Mouse (Mus musculus): ENCODE measurements around the gene Rad9a. TPM values are rescaled to one million over a fixed set of nuclear protein-coding genes. Genes with fewer than 3 reads are reported as not detected.

Gene Rad9a
- polyA plus RNA-seq, 1 experiment from 2014 or later: 19.9 TPM

GRCm38 (mm10) chr19:4164721-4165120, 36.7 kb downstream of the Rad9a start:
- Histone ChIP-seq H3K9ac (ENCODE audit: low read length) (no peak overlapping the region), H3K4me1 (ENCODE audit: control insufficient read depth, insufficient read depth, low read length) (peaks cover 25% of the 10 kb centered on the region), H3K4me2 (ENCODE audit: low read depth, low read length) (no peak overlapping the region), H3K36me3 (ENCODE audit: control insufficient read depth, insufficient read depth) (peaks cover 10% of the 10 kb centered on the region), H3K27me3 (ENCODE audit: control insufficient read depth, insufficient read depth, low read length) (no peaks in the 10 kb centered on the region), H3K27ac (ENCODE audit: low read length) (no peak overlapping the region), H3K9me3 (replicated peaks; ENCODE audit: control insufficient read depth, low read length) (no peaks in the 10 kb centered on the region), H3K4me3 (ENCODE audit: low read length) (no peak overlapping the region)
- WGBS: 69% methylated on average over 2 of the region's 2 CpGs
- no peak for ATAC-seq (replicated peaks; ENCODE audit: extremely low read depth, insufficient read depth, low FRiP score)

GRCm38 (mm10) chr19:4164100-4164499, 37.4 kb downstream of the Rad9a start:
- Histone ChIP-seq H3K36me3 (ENCODE audit: control insufficient read depth, insufficient read depth) (peaks cover 16% of the 10 kb centered on the region), H3K4me3 (ENCODE audit: low read length) (no peak overlapping the region), H3K27ac (ENCODE audit: low read length) (no peak overlapping the region), H3K4me1 (ENCODE audit: control insufficient read depth, insufficient read depth, low read length) (peaks cover 24% of the 10 kb centered on the region), H3K9ac (ENCODE audit: low read length) (no peak overlapping the region), H3K9me3 (replicated peaks; ENCODE audit: control insufficient read depth, low read length) (no peaks in the 10 kb centered on the region), H3K27me3 (ENCODE audit: control insufficient read depth, insufficient read depth, low read length) (no peaks in the 10 kb centered on the region), H3K4me2 (ENCODE audit: low read depth, low read length) (no peak overlapping the region)
- WGBS: 76% methylated on average over 3 of the region's 3 CpGs
- no peak for ATAC-seq (replicated peaks; ENCODE audit: extremely low read depth, insufficient read depth, low FRiP score)

- ATAC-seq (replicated peaks; ENCODE audit: extremely low read depth, insufficient read depth, low FRiP score): no peak
- Histone ChIP-seq H3K9me3 (replicated peaks; ENCODE audit: control insufficient read depth, low read length) (no peaks in the 10 kb centered on the region), H3K4me1 (ENCODE audit: control insufficient read depth, insufficient read depth, low read length) (peaks cover 24% of the 10 kb centered on the region), H3K9ac (ENCODE audit: low read length) (peak overlapping the region; percentile 84), H3K27ac (ENCODE audit: low read length) (peak overlapping the region; percentile 44), H3K27me3 (ENCODE audit: control insufficient read depth, insufficient read depth, low read length) (no peaks in the 10 kb centered on the region), H3K36me3 (ENCODE audit: control insufficient read depth, insufficient read depth) (peaks cover 18% of the 10 kb centered on the region), H3K4me3 (ENCODE audit: low read length) (peak overlapping the region; percentile 75), H3K4me2 (ENCODE audit: low read depth, low read length) (peak overlapping the region; percentile 98)
- 29% methylated on average over 4 of the region's 4 CpGs for WGBS
Observed at GRCm38 (mm10) chr19:4163543-4163887, 37.9 kb downstream of the Rad9a start.

- Histone ChIP-seq H3K9me3 (replicated peaks; ENCODE audit: control insufficient read depth, low read length) (no peaks in the 10 kb centered on the region), H3K9ac (ENCODE audit: low read length) (peak within 1 kb of the TSS; percentile 84), H3K36me3 (ENCODE audit: control insufficient read depth, insufficient read depth) (peaks cover 18% of the 10 kb centered on the region), H3K4me3 (ENCODE audit: low read length) (peak within 1 kb of the TSS; percentile 75), H3K4me1 (ENCODE audit: control insufficient read depth, insufficient read depth, low read length) (peaks cover 24% of the 10 kb centered on the region), H3K27ac (ENCODE audit: low read length) (peak within 1 kb of the TSS; percentile 44), H3K4me2 (ENCODE audit: low read depth, low read length) (peak within 1 kb of the TSS; percentile 98), H3K27me3 (ENCODE audit: control insufficient read depth, insufficient read depth, low read length) (no peaks in the 10 kb centered on the region)
- ATAC-seq (replicated peaks; ENCODE audit: extremely low read depth, insufficient read depth, low FRiP score): peak; percentile 78
- 7% methylated on average over 42 of the region's 42 CpGs for WGBS
Observed at GRCm38 (mm10) chr19:4162646-4163542, 38.6 kb downstream of the Rad9a start, which contains the start of gene Rps6kb2. Gene Rps6kb2 (minus strand): TSS chr19:4163354.

- no peak for ATAC-seq (replicated peaks; ENCODE audit: extremely low read depth, insufficient read depth, low FRiP score)
- no peaks in the 10 kb centered on the region for H3K27me3 ChIP-seq (ENCODE audit: control insufficient read depth, insufficient read depth, low read length)
- H3K36me3 ChIP-seq (ENCODE audit: control insufficient read depth, insufficient read depth): peaks cover 26% of the 10 kb centered on the region
- H3K27ac ChIP-seq (ENCODE audit: low read length): no peak overlapping the region
- WGBS: 94% methylated on average over 8 of the region's 8 CpGs
- peaks cover 10% of the 10 kb centered on the region for H3K4me1 ChIP-seq (ENCODE audit: control insufficient read depth, insufficient read depth, low read length)
- H3K4me3 ChIP-seq (ENCODE audit: low read length): no peak overlapping the region
- no peak overlapping the region for H3K9ac ChIP-seq (ENCODE audit: low read length)
- no peaks in the 10 kb centered on the region for H3K9me3 ChIP-seq (replicated peaks; ENCODE audit: control insufficient read depth, low read length)
- H3K4me2 ChIP-seq (ENCODE audit: low read depth, low read length): no peak overlapping the region
Observed at GRCm38 (mm10) chr19:4159049-4159448, 42.4 kb downstream of the Rad9a start.

GRCm38 (mm10) chr19:4156771-4157170, 44.7 kb downstream of the Rad9a start:
- 89% methylated on average over 12 of the region's 12 CpGs for WGBS
- H3K27ac ChIP-seq (ENCODE audit: low read length): no peak overlapping the region
- H3K9ac ChIP-seq (ENCODE audit: low read length): no peak overlapping the region
- peaks cover 30% of the 10 kb centered on the region for H3K36me3 ChIP-seq (ENCODE audit: control insufficient read depth, insufficient read depth)
- no peaks in the 10 kb centered on the region for H3K9me3 ChIP-seq (replicated peaks; ENCODE audit: control insufficient read depth, low read length)
- no peak for ATAC-seq (replicated peaks; ENCODE audit: extremely low read depth, insufficient read depth, low FRiP score)
- H3K4me2 ChIP-seq (ENCODE audit: low read depth, low read length): no peak overlapping the region
- H3K4me1 ChIP-seq (ENCODE audit: control insufficient read depth, insufficient read depth, low read length): 0 out of 2 replicates have a peak, but pooled peaks cover 2% of the 10 kb centered on the region
- H3K4me3 ChIP-seq (ENCODE audit: low read length): no peak overlapping the region
- H3K27me3 ChIP-seq (ENCODE audit: control insufficient read depth, insufficient read depth, low read length): no peaks in the 10 kb centered on the region

GRCm38 (mm10) chr19:4156073-4156579, 45.3 kb downstream of the Rad9a start:
- WGBS: 67% methylated on average over 20 of the region's 20 CpGs
- H3K4me2 ChIP-seq (ENCODE audit: low read depth, low read length): peak overlapping the region; percentile 7
- H3K27me3 ChIP-seq (ENCODE audit: control insufficient read depth, insufficient read depth, low read length): no peaks in the 10 kb centered on the region
- H3K9ac ChIP-seq (ENCODE audit: low read length): peak overlapping the region; percentile 41; the same call in 1 of the 2 replicates
- H3K4me3 ChIP-seq (ENCODE audit: low read length): peak overlapping the region; percentile 32
- H3K27ac ChIP-seq (ENCODE audit: low read length): no peak overlapping the region; the same call in 1 of the 2 replicates
- 0 out of 2 replicates have a peak, but pooled peaks cover 4% of the 10 kb centered on the region for H3K4me1 ChIP-seq (ENCODE audit: control insufficient read depth, insufficient read depth, low read length)
- no peaks in the 10 kb centered on the region for H3K9me3 ChIP-seq (replicated peaks; ENCODE audit: control insufficient read depth, low read length)
- H3K36me3 ChIP-seq (ENCODE audit: control insufficient read depth, insufficient read depth): peaks cover 28% of the 10 kb centered on the region
- ATAC-seq (replicated peaks; ENCODE audit: extremely low read depth, insufficient read depth, low FRiP score): no peak

- peaks cover 30% of the 10 kb centered on the region for H3K36me3 ChIP-seq (ENCODE audit: control insufficient read depth, insufficient read depth)
- peak overlapping the region; percentile 32 for H3K4me3 ChIP-seq (ENCODE audit: low read length)
Observed at GRCm38 (mm10) chr19:4155223-4156072, 46.0 kb downstream of the Rad9a start.

More at GRCm38 (mm10) chr19:4155223-4156072, 46.0 kb downstream of the Rad9a start:
- no peaks in the 10 kb centered on the region for H3K9me3 ChIP-seq (replicated peaks; ENCODE audit: control insufficient read depth, low read length)
- H3K27ac ChIP-seq (ENCODE audit: low read length): no peak overlapping the region; the same call in 1 of the 2 replicates
- no peaks in the 10 kb centered on the region for H3K27me3 ChIP-seq (ENCODE audit: control insufficient read depth, insufficient read depth, low read length)
- H3K4me1 ChIP-seq (ENCODE audit: control insufficient read depth, insufficient read depth, low read length): 0 out of 2 replicates have a peak, but pooled peaks cover 4% of the 10 kb centered on the region
- H3K9ac ChIP-seq (ENCODE audit: low read length): peak overlapping the region; percentile 41; the same call in 1 of the 2 replicates
- ATAC-seq (replicated peaks; ENCODE audit: extremely low read depth, insufficient read depth, low FRiP score): no peak
- 73% methylated on average over 6 of the region's 6 CpGs for WGBS
- peak overlapping the region; percentile 7 for H3K4me2 ChIP-seq (ENCODE audit: low read depth, low read length)

Data from heart, embryonic 16.5 days (tissue).